Mouse (Mus musculus): Measurements from ENCODE around the gene Slc23a2.

Slc23a2 gene

DNA sequence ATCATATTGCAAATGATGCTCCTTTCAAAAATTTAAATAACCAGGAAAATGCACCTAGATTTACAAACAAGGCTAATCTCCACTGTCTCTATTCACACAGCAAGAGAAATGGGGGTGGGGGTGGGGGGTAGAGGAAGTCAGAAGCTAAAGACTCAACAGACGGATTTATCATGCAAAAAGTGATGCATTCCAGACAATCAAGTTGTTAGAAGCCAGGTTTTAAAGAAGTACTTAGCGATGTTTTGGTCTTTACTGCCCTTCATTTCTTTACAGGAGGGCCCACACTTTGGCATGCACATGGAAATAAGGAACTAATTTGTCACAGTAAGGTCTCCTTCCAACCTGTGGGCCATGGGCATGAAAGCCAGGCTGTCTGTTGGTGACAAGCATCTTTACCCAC is 11.5 kb downstream of the Slc23a2 start:
- DNase-seq = no peak

DNA sequence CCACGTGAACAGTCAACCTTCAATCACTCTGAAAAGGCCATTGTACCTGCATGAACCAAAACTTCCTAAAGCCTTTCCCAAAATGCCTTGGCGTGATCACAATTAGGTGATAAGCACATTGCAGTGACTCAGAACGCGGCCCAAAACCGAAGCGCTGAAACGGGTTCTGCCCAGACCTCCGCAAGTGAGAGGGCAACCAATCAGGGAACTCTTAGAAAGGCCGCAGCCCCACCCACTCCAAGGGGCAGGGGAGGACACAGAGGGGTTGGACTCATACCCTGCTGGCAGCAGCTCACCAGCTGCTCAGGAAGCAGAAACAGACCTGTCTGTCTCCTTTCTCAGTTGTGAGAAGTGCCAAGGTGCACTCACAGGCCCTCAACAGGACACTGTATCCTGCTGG is 13.6 kb downstream of the Slc23a2 start:
- DNase-seq = peak; percentile 70 to 81

DNA sequence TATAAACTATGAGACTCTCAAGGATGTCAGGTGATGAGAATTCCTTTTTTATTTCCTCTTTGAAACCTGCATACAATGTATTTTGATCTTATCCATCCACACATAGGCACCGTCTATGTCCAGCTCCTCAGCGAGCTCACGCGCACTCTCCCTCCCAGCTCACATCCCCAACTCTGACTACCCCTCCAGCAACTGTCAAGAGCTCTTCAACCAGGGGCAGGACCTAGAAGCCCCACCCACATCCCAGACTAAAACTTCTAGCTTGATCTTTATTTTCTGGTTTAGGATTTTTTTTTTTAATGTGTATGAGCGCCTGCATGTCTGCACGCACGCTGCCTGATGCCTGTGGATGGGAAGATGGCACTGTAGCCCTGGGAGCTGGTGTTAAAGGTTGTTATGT is 14.9 kb downstream of the Slc23a2 start:
- DNase-seq = no peak

GRCm38 (mm10) chr2:132129247-132129646 is 15.7 kb downstream of the Slc23a2 start:
- no peak for DNase-seq

GRCm38 (mm10) chr2:132127904-132128303 is 17.0 kb downstream of the Slc23a2 start:
- no peak for DNase-seq

- DNase-seq = peak in 1 of 2 experiments; percentile 41
Observed at GRCm38 (mm10) chr2:132126292-132126691, 18.6 kb downstream of the Slc23a2 start.

GRCm38 (mm10) chr2:132123063-132123462 is 21.8 kb downstream of the Slc23a2 start:
- DNase-seq = no peak

DNA sequence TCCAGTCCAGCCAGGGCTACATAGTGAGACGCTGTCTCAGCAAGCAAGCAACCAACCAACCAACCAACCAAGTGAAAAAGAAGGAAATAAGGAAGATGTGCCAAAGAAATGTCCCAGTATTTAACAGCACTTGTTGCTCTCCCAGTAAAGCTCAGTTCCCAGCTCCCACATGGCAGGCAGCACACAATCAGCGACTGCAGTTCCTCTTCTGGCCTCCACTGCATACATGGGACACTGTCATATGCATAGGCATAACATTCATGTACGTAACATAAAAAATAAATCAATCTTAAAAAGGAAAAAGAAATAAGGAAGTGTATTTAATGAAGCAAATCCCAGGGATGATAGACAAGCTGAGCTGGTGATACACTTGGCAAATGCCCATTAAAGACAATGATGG is 23.9 kb downstream of the Slc23a2 start:
- DNase-seq = no peak

- no peak for DNase-seq
Observed at GRCm38 (mm10) chr2:132118646-132119045, 26.3 kb downstream of the Slc23a2 start.

DNA sequence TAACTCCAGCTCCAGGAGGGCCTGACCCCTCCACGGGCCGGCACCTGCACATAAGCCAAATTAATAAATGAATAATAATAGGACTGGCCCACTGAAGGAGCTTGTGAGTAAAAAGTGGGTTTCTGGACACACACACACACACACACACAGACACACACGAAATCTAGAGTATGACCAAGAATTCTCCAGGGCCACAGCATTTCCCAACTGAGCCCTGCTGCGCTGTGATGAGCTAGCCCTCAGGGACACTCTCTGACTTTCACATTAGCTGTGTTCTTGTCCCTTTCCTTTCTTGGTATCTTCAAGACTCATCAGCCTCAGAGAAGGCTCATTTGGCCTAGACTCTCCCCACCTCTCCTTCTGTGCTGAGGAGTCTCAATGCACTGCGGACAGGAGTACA is 29.0 kb downstream of the Slc23a2 start:
- no peak for DNase-seq

GRCm38 (mm10) chr2:132115344-132115743 is 29.6 kb downstream of the Slc23a2 start:
- DNase-seq = no peak

DNA sequence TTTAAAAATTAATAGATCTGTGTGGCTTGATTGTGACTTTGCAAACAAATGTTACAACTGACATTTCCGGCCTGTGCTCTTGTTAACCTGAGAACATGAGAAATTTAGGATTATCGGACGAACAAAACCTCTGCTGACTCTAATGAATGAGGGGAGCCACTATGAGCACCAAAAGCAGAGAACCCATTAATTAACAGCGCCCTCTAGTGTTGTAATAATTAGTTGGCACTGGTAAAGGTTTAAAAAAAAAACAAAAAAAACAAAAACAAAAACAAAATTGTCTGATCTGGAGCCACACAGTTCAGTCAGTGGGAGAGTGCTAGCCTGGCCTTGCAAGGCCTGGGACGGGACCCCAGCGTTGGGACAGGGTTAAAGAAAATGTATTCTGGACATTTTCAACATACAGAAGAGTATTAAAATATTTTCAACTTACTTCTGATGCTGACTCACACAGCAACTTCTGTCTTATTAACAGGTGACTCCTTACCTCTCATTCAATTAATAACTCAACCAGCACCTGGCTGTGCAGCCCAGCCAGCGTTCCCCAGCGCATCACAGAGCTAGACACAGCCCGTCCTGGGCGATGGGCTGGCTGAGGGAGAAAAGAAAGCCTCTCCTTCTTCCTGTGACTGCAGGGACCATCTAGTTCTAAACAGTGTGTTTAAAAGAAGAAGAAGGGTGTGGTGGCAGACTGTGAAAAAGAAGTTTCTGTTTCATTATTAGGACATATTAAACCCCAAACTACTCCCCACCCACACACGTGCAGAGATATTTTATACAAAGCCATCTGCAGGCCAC is 30.7 kb downstream of the Slc23a2 start:
- no peak for DNase-seq

DNA sequence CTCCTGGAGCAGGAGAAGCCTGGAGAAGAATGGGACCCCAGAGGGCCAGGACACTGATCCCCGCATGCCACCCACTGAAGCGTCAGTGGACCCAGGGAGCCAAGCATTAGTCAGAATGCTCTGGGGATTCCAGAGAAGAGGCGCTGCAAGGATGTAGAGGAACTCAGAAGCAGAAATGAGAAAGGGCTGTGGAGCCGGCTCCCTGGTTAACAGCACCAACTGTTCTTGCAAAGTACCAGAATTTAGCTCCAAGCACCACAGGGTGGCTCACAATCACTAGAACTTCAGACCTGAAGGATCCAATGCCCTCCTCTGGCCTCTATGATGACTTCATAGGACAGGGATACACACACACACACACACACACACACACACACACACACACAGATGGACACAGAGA is 32.6 kb downstream of the Slc23a2 start:
- no peak for DNase-seq

DNA sequence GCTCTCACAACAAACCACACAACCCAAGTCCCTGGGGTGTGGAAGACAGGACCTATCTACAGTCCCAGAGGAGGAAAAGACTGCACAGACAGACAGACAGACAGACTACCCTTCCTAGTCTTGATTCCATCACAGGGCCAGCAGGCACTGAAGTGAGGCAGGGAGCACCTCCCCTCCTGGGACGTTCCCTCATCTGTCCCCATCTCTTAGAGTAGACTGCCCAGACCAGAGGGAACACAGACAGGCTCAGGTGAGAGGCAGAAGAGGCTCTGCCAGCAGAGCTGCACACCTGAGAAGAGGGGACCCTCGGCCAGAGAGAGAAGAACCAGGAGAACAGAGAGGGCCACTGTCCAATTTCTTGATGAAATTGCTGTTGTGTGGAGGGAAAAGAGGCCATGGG is 33.0 kb downstream of the Slc23a2 start:
- DNase-seq = no peak

DNA sequence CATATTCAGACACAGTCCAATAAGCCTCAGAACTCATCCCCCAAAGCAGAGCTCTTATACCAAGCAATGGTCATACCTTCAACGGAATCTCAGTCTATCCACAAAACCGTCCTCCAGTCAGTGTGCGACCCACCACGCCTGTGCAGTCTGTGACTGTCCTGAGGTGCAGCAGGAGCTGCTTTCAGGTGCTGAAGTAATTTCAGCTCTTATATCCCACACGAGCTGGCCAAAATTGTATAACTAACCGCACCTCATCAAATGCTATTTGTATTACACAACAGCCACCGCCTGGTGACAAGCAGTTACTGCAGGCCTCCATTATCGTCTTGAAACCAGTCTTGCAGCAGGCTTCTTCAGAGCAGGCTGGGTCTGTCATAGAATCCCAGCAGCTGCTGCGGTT is 33.6 kb downstream of the Slc23a2 start:
- peak; percentile 72 to 76 for DNase-seq

DNA sequence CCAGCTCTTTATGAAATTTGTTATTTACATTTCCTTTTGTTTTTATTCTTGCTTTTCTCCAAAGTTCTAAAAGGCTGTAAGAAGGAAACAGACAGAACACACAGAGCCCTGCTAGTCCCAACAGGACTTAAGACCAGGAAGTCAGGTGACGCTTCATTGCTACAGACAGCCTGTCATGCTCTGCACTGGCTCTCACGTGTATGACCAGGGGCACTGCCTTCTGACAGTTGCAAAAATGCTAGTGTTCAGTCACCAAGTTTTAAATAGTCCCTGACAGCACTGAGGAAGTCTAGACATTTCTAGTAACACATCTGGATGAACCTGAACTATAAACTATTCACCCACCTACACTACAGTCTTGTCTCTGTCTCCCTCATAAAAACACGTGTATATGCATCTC is 34.2 kb downstream of the Slc23a2 start:
- peak; percentile 38 to 45 for DNase-seq

DNA sequence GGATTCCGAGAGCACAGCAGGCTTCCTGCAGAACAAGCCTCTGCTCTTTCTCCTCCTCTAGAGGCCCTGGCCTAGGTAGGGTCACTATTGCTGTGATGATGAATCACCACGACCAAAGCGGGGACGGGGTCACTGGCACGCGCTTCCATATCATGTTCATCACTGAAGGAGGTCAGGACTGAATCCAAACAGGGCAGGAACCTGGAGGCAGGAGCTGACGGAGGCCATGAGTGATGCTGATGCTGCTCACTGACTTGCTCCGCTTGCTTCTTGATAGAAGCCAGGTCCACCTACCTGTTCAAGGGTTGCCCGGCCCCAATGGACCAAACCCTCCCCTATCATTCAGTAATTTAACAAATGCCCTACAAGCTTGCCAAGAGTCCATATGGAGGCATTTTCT is 35.9 kb downstream of the Slc23a2 start:
- no peak for DNase-seq

DNA sequence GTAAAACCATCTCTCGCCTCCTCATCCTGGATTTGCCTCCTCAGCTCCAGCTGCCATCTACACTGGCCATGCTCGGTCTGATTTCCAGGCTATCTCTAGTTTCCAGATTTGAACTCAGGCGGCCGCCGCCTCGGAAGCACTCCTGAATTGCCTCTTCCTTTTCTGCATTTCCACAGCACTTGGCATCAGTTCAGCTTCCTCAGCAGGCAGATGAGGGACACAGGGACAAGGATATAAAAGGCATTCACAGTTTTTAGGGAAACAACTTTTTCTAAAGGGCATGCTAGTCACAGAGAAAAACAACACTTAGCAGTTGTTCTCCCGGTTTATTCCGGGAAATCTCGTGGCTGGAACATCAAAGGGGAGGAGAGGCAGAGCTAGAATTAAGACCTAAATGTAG is 37.3 kb downstream of the Slc23a2 start:
- DNase-seq = peak in 1 of 2 experiments; percentile 35

DNA sequence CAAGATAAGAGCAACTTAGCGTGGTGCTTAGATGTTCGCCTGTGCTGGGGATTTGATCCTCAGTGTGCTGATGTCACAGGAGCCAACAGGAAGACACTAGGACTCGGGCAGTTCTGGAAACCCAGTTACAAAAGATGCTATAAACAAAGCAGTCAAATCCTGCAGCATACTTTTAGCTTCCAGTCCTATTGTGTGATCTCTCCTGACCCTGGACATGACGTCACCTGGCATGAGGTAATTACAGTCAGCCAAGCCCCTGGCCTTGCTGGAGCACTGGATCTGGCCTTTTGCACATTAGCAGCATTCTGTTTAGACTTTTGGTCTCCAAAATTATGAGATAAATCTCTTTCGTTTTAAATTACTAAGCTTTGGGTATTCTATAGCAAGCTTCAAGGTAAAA is 38.8 kb downstream of the Slc23a2 start:
- DNase-seq = peak; percentile 31 to 60

- DNase-seq = peak; percentile 39 to 40
Observed at GRCm38 (mm10) chr2:132103265-132103664, 41.6 kb downstream of the Slc23a2 start.

GRCm38 (mm10) chr2:132102505-132103130 is 42.3 kb downstream of the Slc23a2 start:
- peak in 1 of 2 experiments; percentile 20 for DNase-seq

- DNase-seq = peak in 1 of 2 experiments; percentile 16
Observed at GRCm38 (mm10) chr2:132098942-132099672, 45.8 kb downstream of the Slc23a2 start.

GRCm38 (mm10) chr2:132098365-132098764 is 46.5 kb downstream of the Slc23a2 start:
- no peak for DNase-seq

DNA sequence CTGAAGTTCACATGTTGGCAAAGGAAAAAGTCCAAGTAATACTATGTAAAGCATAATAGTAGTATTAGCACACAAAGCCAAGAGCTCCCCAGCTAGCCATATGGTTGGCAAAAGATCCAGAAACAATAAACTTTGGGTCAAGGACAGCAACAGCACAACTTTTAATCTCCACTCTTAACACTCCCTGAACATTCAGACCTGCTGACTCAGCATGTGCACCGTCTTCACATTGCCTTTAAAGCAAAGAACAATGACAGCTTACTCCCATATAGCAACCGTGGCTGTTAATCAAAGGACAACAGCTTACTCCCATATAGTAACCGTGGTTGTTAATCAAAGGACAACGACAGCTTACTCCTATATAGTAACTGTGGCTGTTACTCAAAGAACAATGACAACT is 48.3 kb downstream of the Slc23a2 start:
- no peak for DNase-seq
